Mouse (Mus musculus) bone marrow, adult 2 months (tissue): ENCODE data around the gene Gm49776.

Experiments
- CTCF ChIP-seq: fragments of 200-500 bp; IDR thresholded peaks from 2 replicates; pipeline ENCODE4 v1.5.1; 2011; ENCODE audit warnings: low read length, control low read depth; ENCODE audit not compliant: control insufficient read depth, insufficient read depth
- POLR2A ChIP-seq: fragments of 200-500 bp; IDR thresholded peaks from 2 replicates; pipeline ENCODE4 v1.6.1; 2011; ENCODE audit warnings: low read depth, mild to moderate bottlenecking, control low read depth, low read length, borderline replicate concordance; ENCODE audit not compliant: control insufficient read depth

DNA sequence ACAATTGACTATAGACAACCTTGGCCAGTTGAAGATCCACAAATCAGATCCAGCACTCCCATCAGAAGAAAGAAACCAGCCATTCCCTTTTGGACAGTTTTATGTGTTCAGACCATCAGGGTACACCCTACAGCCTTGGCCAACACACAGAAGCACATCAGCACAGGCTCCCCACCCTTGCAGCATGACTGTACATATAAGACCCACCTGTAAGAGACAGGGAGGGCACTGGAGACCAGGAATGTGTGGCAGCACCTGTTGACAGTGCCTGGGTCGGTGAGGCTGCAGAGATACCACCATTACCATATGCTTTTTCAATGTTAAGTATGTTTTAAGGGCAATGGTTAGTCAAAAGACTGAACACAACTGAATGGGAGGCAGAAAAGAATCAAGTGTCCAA is 4.3 kb downstream of the Gm49776 start:
- TF ChIP-seq CTCF = no peak
- no peak for TF ChIP-seq POLR2A
